Mouse (Mus musculus): ENCODE measurements around the gene Adamts3.

DNA sequence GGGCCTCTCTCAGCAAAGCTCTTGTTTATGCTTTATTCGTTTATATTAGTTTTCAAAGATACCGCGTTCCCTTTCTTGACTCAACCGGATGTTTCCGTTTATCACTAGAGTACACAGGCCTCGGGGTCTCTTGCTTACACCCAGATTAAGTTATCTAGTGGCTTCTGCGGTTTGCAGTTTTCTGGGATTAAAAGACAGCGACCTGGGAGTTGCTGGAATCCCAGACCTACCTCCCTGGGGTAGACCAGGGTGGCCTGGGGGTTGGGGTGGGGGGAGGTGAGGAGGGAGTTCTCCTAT lies 722 bp upstream of the Adamts3 start:
- no peak for TF ChIP-seq POLR2A (IDR thresholded peaks at IDR 0.05; ENCODE audit: borderline replicate concordance, extremely low read depth, insufficient read depth, insufficient read length, poor library complexity, severe bottlenecking)
- no peak for TF ChIP-seq CTCF (IDR thresholded peaks at IDR 0.05; ENCODE audit: borderline replicate concordance, extremely low read depth, insufficient read depth, insufficient read length)
